Mouse (Mus musculus) small intestine, adult 2 months (tissue): ENCODE data around the gene Tex2.

Experiments
- CTCF ChIP-seq: fragments of 200-500 bp; IDR thresholded peaks from 2 replicates; pipeline ENCODE4 v1.5.1; 2012; ENCODE audit warnings: low read depth, mild to moderate bottlenecking, control low read depth, inconsistent platforms, low read length, moderate library complexity, mixed read lengths; ENCODE audit not compliant: insufficient replicate concordance, insufficient read length; ENCODE audit errors: extremely low read depth
- POLR2A ChIP-seq: fragments of 200-500 bp; IDR thresholded peaks from 2 replicates; pipeline ENCODE4 v1.6.1; 2012; ENCODE audit warnings: low read depth, mild to moderate bottlenecking, control low read depth, inconsistent platforms, low read length, moderate library complexity

GRCm38 (mm10) chr11:106484875-106485274 is 128.3 kb downstream of the Tex2 start:
- TF ChIP-seq CTCF: no peak
- TF ChIP-seq POLR2A: no peak
